Mouse (Mus musculus): ENCODE measurements around the gene Rab3gap1. TPM values are rescaled to one million over a fixed set of nuclear protein-coding genes. Genes with fewer than 3 reads are reported as not detected.

Gene Rab3gap1
- polyA plus RNA-seq (2015; fragmentation: Illumina TruSeq; extraction: RNeasy Lipid Tissue Mini Kit (QIAGEN cat#74804); ENCODE audit: insufficient read depth, low read depth, low replicate concordance), result 7.3 TPM

GRCm38 (mm10) chr1:127868300-127869261, at the start of gene Rab3gap1:
Gene Rab3gap1, plus strand, starts transcription at chr1:127868773.

DNA sequence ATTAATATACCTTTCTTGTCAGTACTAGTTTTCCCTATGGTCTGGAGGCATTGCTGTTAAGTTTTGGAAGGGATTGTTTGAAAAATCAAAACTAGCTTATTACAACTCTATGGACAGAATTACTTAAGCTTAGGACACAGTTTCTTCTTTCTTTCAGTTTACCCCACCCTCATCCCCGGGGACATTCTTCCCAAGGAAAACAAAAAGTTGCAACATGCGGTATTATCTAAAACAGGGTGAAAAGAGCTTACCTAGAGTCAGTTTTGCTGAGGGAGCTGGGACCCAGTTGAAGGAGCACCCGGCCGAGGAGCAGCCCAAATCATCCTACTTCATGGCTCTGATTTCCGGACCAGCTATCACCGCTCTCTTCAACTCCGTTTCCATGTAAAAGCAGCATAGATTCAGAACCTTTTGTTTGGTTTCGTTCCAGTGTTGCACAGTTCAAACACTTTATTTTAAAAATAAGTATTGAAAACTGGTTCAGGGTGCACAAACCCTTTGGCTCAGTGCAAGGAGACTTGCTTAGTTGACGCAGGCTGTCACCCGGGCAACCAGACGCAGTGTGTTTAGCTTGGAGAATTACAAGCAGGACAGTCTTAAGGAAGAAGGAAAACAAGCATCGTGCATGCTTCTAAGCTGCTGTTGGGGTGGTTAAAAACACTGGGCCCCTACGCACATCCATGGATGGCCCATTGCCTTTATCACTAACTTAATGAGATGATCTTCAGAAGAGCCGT, 13.9 kb upstream of the Rab3gap1 start, which contains the start of gene Map3k19:
Map3k19 (minus strand) TSS at position 546 of the 737 bp plus-strand sequence.

Other genes with a start within 250 kb of the Rab3gap1 start
- gene Tmem163, start 189.2 kb upstream of the Rab3gap1 start, polyA plus RNA-seq (2015; fragmentation: Illumina TruSeq; extraction: RNeasy Lipid Tissue Mini Kit (QIAGEN cat#74804); ENCODE audit: insufficient read depth, low read depth, low replicate concordance), result 2.4 TPM
- not detected for gene Acmsd, start 139.4 kb upstream of the Rab3gap1 start, polyA plus RNA-seq (2015; fragmentation: Illumina TruSeq; extraction: RNeasy Lipid Tissue Mini Kit (QIAGEN cat#74804); ENCODE audit: insufficient read depth, low read depth, low replicate concordance)
- gene Ccnt2, start 94.6 kb upstream of the Rab3gap1 start, polyA plus RNA-seq (2015; fragmentation: Illumina TruSeq; extraction: RNeasy Lipid Tissue Mini Kit (QIAGEN cat#74804); ENCODE audit: insufficient read depth, low read depth, low replicate concordance), result 10.3 TPM
- gene Map3k19, start 13.7 kb upstream of the Rab3gap1 start, polyA plus RNA-seq (2015; fragmentation: Illumina TruSeq; extraction: RNeasy Lipid Tissue Mini Kit (QIAGEN cat#74804); ENCODE audit: insufficient read depth, low read depth, low replicate concordance), result not detected
- gene Zranb3, start 234.3 kb downstream of the Rab3gap1 start, polyA plus RNA-seq (2015; fragmentation: Illumina TruSeq; extraction: RNeasy Lipid Tissue Mini Kit (QIAGEN cat#74804); ENCODE audit: insufficient read depth, low read depth, low replicate concordance), result 1.9 TPM
- gene R3hdm1, start 234.5 kb downstream of the Rab3gap1 start, polyA plus RNA-seq (2015; fragmentation: Illumina TruSeq; extraction: RNeasy Lipid Tissue Mini Kit (QIAGEN cat#74804); ENCODE audit: insufficient read depth, low read depth, low replicate concordance), result 23.9 TPM

Data from pancreas, adult 10 weeks (tissue).